Mouse (Mus musculus): Measurements from ENCODE around the gene Fam198b. TPM values are rescaled to one million over a fixed set of nuclear protein-coding genes. Genes with fewer than 3 reads are reported as not detected.

Fam198b gene
- polyA plus RNA-seq, 1 experiment from 2014 or later: 6.6 TPM

DNA sequence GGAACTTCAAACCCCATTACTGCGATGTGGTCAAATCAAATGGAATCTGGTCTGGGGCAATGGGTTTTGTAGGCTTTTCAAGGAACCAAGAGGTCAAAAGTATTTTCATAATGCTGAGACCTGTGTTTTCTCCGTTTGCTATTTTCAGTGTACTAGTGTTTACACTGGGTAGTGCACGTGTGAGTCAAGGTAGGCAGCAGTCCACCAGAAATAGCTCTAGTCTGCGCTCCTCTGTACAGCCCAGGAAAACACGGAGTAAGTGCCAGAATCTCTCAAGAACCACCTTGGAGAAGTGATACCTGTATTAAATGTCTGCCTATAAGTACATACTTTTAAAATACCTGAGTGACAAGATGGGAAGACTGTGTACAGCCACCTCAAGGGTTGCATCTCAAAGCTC, 44.1 kb downstream of the Fam198b start:
- Histone ChIP-seq H3K36me3 (no peaks in the 10 kb centered on the region), H3K27ac (no peak overlapping the region), H3K4me1 (peaks cover 4% of the 10 kb centered on the region; the same call in 1 of the 2 replicates), H3K4me2 (replicated peaks) (no peak overlapping the region), H3K9ac (no peak overlapping the region), H3K4me3 (no peak overlapping the region), H3K9me3 (no peaks in the 10 kb centered on the region), H3K27me3 (no peaks in the 10 kb centered on the region)
- ATAC-seq (ENCODE audit: insufficient number of reproducible peaks, insufficient read depth, low FRiP score, low TSS enrichment): no peak
- WGBS: 83% methylated on average over 5 of the region's 5 CpGs

- 47% methylated on average over 7 of the region's 7 CpGs for WGBS
- no peak overlapping the region for H3K4me2 ChIP-seq (replicated peaks)
These were observed 45.9 kb downstream of the Fam198b start for GRCm38 (mm10) chr3:79930141-79930744.

DNA sequence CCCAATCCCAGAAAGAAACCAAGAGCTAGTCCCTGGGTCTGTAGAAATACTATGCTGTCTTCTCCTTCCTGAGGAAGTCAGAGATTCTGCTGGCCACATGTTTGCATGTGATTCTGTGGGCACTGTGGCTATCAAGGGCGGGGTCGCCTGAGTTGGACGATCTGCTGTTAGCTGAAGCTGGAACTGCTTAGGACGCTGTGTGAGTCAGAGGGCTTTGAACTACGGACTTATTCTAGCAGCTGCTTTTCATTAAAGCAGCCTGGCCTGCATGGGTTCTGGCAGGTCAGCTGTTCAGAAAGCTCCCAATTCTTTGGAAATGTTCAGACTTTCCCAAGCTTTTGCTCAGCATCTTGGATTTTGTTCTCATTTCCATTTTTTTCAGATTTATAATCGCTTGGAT, 51.9 kb downstream of the Fam198b start:
- ATAC-seq (ENCODE audit: insufficient number of reproducible peaks, insufficient read depth, low FRiP score, low TSS enrichment): no peak
- Histone ChIP-seq H3K9me3 (no peaks in the 10 kb centered on the region), H3K27ac (no peak overlapping the region), H3K4me2 (replicated peaks) (no peak overlapping the region), H3K36me3 (no peaks in the 10 kb centered on the region), H3K27me3 (no peaks in the 10 kb centered on the region), H3K9ac (no peak overlapping the region), H3K4me3 (no peak overlapping the region), H3K4me1 (0 out of 2 replicates have a peak, but pooled peaks cover 8% of the 10 kb centered on the region)
- WGBS: 19% methylated on average over 6 of the region's 6 CpGs

More at GRCm38 (mm10) chr3:79930141-79930744, 45.9 kb downstream of the Fam198b start:
- H3K9me3 ChIP-seq: no peaks in the 10 kb centered on the region
- H3K27ac ChIP-seq: no peak overlapping the region
- ATAC-seq (ENCODE audit: insufficient number of reproducible peaks, insufficient read depth, low FRiP score, low TSS enrichment): no peak; the same call in 1 of the 2 replicates
- H3K36me3 ChIP-seq: no peaks in the 10 kb centered on the region
- H3K4me1 ChIP-seq: peaks cover 4% of the 10 kb centered on the region; the same call in 1 of the 2 replicates
- H3K27me3 ChIP-seq: no peaks in the 10 kb centered on the region
- no peak overlapping the region for H3K9ac ChIP-seq
- H3K4me3 ChIP-seq: no peak overlapping the region

DNA sequence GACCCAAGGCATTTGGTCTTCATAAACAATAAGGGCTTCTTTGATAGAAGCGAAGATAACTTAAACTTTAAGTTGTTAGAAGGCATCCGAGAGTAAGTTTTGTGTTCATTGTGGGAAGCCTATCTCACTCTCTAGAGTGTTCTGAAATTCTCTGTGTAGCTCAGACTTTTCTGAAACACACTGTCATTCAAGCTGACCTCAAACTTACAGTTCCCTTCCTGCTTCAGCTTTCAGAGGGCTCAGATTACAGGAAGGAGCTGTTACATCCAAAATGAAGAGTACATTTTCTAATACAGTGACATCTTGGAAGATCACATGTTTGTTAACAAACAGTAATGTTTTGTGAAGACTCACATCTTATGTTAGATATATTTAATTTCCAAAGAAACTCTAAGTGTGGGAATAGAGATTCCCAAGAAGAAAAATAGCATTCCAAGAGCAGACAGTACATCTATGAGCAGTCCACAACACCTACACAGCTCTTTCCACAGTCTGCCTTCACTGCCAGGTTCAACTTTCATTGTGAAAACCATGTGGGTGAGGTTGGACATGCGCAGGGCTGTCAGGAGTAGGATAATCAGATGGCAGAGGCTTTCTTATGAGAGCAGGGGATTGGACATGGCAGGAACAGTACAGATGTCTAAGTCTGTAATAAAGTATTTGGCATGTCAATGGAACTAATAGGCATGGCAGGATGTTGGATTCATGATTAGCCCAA, 52.6 kb downstream of the Fam198b start:
- Histone ChIP-seq H3K9me3 (no peaks in the 10 kb centered on the region), H3K36me3 (no peaks in the 10 kb centered on the region)
- WGBS: 56% methylated on average over 3 of the region's 3 CpGs

DNA sequence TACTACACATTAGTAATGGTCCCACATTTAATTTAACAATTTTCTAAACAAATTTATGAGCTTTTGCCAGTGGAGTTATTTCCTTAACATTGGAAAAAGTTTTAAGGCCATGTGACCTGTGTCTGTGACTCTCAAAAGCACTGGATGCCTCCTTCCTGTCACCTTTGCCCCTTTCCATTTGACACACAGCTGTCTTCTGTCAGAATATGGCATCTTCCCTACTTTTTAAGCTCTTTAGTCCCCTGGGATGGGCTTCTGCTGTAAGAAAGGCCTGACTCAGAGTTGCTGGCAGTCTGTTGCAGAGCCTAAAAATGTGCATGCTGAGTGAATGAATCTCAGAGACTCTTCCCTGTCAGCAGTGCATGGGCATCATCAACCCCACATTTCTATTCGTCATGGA, 63.4 kb downstream of the Fam198b start:
- Histone ChIP-seq H3K9me3 (no peaks in the 10 kb centered on the region), H3K27me3 (no peaks in the 10 kb centered on the region), H3K27ac (no peak overlapping the region), H3K4me1 (no peaks in the 10 kb centered on the region), H3K4me2 (replicated peaks) (no peak overlapping the region), H3K9ac (no peak overlapping the region), H3K36me3 (no peaks in the 10 kb centered on the region), H3K4me3 (no peak overlapping the region)
- 59% methylated on average over 1 of the region's 1 CpGs for WGBS
- no peak for ATAC-seq (ENCODE audit: insufficient number of reproducible peaks, insufficient read depth, low FRiP score, low TSS enrichment)

More for the DNA sequence above, 52.6 kb downstream of the Fam198b start:
- Histone ChIP-seq H3K4me2 (replicated peaks) (no peak overlapping the region), H3K9ac (no peak overlapping the region), H3K27ac (no peak overlapping the region), H3K27me3 (no peaks in the 10 kb centered on the region), H3K4me3 (no peak overlapping the region), H3K4me1 (0 out of 2 replicates have a peak, but pooled peaks cover 8% of the 10 kb centered on the region)
- no peak for ATAC-seq (ENCODE audit: insufficient number of reproducible peaks, insufficient read depth, low FRiP score, low TSS enrichment)

DNA sequence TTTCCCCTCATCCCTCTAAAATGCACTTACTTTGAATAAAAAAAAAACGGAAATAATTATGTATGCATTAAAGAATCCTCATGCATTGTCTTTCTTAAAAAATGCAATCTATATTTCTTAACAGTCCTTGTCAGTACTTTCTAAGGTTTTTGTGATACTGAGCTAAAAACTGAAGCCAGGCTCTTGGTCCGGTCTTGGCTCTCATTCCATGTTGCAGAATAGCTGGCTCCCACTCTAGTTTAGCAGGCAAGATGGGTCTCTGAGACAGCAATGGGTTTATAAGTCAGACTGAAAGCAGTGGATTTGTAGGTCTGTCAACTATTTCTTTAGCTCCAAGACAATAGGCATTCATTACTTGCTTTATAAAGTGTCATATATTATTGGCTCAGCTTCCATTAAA, 63.8 kb downstream of the Fam198b start:
- no peaks in the 10 kb centered on the region for H3K27me3 ChIP-seq
- H3K4me3 ChIP-seq: no peak overlapping the region
- no peaks in the 10 kb centered on the region for H3K9me3 ChIP-seq
- H3K4me2 ChIP-seq (replicated peaks): no peak overlapping the region
- H3K4me1 ChIP-seq: no peaks in the 10 kb centered on the region
- 83% methylated on average over 2 of the region's 2 CpGs for WGBS
- H3K27ac ChIP-seq: no peak overlapping the region
- H3K36me3 ChIP-seq: no peaks in the 10 kb centered on the region
- no peak overlapping the region for H3K9ac ChIP-seq
- ATAC-seq (ENCODE audit: insufficient number of reproducible peaks, insufficient read depth, low FRiP score, low TSS enrichment): no peak

- Histone ChIP-seq H3K9ac (no peak overlapping the region), H3K9me3 (no peaks in the 10 kb centered on the region), H3K27ac (no peak overlapping the region), H3K4me2 (replicated peaks) (no peak overlapping the region), H3K36me3 (no peaks in the 10 kb centered on the region), H3K4me3 (no peak overlapping the region), H3K27me3 (no peaks in the 10 kb centered on the region), H3K4me1 (no peaks in the 10 kb centered on the region)
- 95% methylated on average over 2 of the region's 2 CpGs for WGBS
- no peak for ATAC-seq (ENCODE audit: insufficient number of reproducible peaks, insufficient read depth, low FRiP score, low TSS enrichment)
These were observed 68.9 kb downstream of the Fam198b start for GRCm38 (mm10) chr3:79953164-79953759.

DNA sequence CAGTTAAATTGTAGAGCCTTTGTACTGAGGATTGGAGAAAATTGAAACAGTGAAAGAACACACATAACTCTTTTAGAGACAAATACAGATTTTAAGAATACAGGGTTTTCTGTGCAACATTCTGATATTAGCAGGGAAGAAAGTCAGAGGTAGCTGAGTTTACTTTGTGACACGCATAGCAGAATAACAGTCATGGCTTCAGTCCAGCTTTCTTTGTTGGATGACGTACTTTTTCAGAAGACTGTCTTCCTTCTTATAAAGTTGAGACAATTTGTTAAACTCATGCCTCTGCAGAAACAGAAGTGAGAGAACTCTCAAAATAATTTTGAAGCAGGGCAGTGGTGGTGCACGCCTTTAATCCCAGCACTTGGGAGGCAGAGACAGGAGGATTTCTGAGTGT, 70.9 kb downstream of the Fam198b start:
- Histone ChIP-seq H3K9me3 (no peaks in the 10 kb centered on the region), H3K36me3 (no peaks in the 10 kb centered on the region), H3K4me3 (no peak overlapping the region), H3K4me1 (no peaks in the 10 kb centered on the region), H3K27me3 (no peaks in the 10 kb centered on the region), H3K4me2 (replicated peaks) (no peak overlapping the region), H3K27ac (no peak overlapping the region), H3K9ac (no peak overlapping the region)
- WGBS: 91% methylated on average over 3 of the region's 3 CpGs
- no peak for ATAC-seq (ENCODE audit: insufficient number of reproducible peaks, insufficient read depth, low FRiP score, low TSS enrichment)

- H3K9ac ChIP-seq: no peak overlapping the region
- no peak overlapping the region for H3K4me2 ChIP-seq (replicated peaks)
- H3K27me3 ChIP-seq: no peaks in the 10 kb centered on the region
- no peaks in the 10 kb centered on the region for H3K9me3 ChIP-seq
- ATAC-seq (ENCODE audit: insufficient number of reproducible peaks, insufficient read depth, low FRiP score, low TSS enrichment): no peak
- no peak overlapping the region for H3K4me3 ChIP-seq
- H3K4me1 ChIP-seq: no peaks in the 10 kb centered on the region
- H3K27ac ChIP-seq: no peak overlapping the region
- H3K36me3 ChIP-seq: no peaks in the 10 kb centered on the region
These were observed 72.5 kb downstream of the Fam198b start for GRCm38 (mm10) chr3:79956792-79957191.

DNA sequence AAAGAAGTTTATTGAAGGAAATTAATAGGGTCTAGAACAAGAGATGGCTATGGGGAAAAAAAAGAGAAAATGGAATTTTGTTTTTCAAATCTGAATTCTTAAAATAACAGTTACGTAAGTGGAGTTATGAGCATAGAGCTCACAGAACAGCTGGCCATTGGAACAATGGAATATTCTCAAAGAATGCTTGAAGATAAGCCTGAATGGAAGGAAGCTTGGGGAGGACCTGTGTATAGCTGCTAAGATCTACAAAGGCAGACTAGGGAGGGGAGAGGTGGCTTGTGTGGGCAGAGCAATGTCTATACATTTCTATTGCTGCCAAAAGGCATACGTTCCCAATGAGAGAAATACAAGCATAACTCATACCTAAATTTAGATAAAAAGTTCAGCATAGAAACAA, 73.4 kb downstream of the Fam198b start:
- WGBS: 94% methylated on average over 2 of the region's 2 CpGs
- Histone ChIP-seq H3K4me2 (replicated peaks) (no peak overlapping the region), H3K4me3 (no peak overlapping the region), H3K9ac (no peak overlapping the region), H3K4me1 (no peaks in the 10 kb centered on the region), H3K36me3 (no peaks in the 10 kb centered on the region), H3K27ac (no peak overlapping the region), H3K27me3 (no peaks in the 10 kb centered on the region), H3K9me3 (no peaks in the 10 kb centered on the region)
- no peak for ATAC-seq (ENCODE audit: insufficient number of reproducible peaks, insufficient read depth, low FRiP score, low TSS enrichment)

DNA sequence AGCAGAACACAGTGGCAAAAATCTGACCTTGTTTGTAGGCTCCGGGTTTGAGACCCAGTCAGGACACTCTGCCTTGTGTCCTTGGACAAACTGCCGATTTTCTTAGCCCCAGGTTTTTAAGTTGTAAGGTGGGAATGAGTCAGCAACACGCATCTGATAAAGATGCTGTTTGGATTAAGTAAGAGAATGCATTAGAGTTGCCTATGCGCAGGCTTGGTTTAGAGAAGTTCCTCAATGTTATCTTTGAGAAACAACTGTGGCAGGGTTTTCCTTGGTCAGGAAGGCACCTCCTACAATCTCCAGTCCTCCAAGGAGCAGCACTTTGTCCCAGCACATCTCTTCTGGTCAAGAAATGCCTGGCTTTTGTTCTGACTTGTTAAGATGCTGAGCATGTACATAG, 82.4 kb downstream of the Fam198b start:
- Histone ChIP-seq H3K9ac (no peak overlapping the region), H3K36me3 (no peaks in the 10 kb centered on the region), H3K9me3 (no peaks in the 10 kb centered on the region), H3K4me1 (no peaks in the 10 kb centered on the region), H3K4me3 (no peak overlapping the region), H3K4me2 (replicated peaks) (no peak overlapping the region), H3K27ac (no peak overlapping the region), H3K27me3 (no peaks in the 10 kb centered on the region)
- WGBS: 86% methylated on average over 4 of the region's 4 CpGs
- no peak for ATAC-seq (ENCODE audit: insufficient number of reproducible peaks, insufficient read depth, low FRiP score, low TSS enrichment)

DNA sequence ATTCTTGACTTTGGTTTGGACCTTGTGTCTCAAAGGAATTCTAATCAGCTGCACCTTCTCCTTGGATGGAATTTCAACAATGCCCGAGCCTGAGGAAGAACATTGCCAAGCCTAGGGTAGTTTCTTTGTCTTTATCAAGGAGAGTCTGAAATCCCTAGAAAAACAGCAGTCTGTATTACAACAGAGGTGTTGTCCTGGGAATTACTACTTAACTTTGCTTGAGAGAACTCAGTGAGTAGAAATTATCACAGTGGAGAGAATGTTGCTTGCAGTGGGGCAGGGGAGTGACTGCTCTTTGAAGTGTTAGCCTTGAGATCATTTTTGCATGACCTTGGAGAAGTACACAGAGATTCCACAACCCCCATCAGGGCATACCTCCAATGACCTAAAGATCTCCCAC, 83.0 kb downstream of the Fam198b start:
- ATAC-seq (ENCODE audit: insufficient number of reproducible peaks, insufficient read depth, low FRiP score, low TSS enrichment): no peak
- Histone ChIP-seq H3K27ac (no peak overlapping the region), H3K9me3 (no peaks in the 10 kb centered on the region), H3K36me3 (no peaks in the 10 kb centered on the region), H3K9ac (no peak overlapping the region), H3K4me1 (no peaks in the 10 kb centered on the region), H3K4me3 (no peak overlapping the region), H3K27me3 (no peaks in the 10 kb centered on the region), H3K4me2 (replicated peaks) (no peak overlapping the region)
- WGBS: 43% methylated on average over 1 of the region's 1 CpGs

Data from embryonic facial prominence, embryonic 12.5 days (tissue).